Mouse (Mus musculus): Measurements from ENCODE around the gene C130050O18Rik. TPM values are rescaled to one million over a fixed set of nuclear protein-coding genes. Genes with fewer than 3 reads are reported as not detected.
A peak's percentile ranks its signal among the peaks of the same experiment; 100 is the strongest.

C130050O18Rik gene
- polyA plus RNA-seq, 1 experiment from 2014 or later, result 0.92 TPM

DNA sequence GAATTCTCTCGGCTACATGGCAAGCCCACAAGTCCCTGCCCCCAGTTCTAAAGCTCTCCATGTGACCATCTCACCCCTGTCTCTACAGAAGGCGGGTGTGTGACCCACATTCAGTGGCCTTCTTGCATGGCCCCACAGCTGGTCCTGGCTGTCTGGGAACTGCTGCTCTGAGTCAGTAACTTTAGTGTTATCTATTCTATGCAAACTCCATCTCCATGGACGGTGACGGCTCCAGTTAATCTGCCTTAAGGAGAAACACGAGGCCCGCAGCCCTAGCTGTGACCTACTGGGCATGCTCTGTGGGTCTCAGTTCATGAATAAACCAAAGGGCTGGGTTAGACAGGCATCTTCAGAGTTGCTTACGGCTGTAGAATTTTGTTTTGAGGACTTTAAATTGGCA is 10.7 kb upstream of the C130050O18Rik start:
- Histone ChIP-seq H3K9me3 (ENCODE audit: low read length) (no peaks in the 10 kb centered on the region), H3K4me3 (ENCODE audit: low read length) (no peak overlapping the region), H3K27me3 (ENCODE audit: insufficient read depth, low read length) (no peaks in the 10 kb centered on the region), H3K9ac (replicated peaks; ENCODE audit: low read length) (no peak overlapping the region), H3K36me3 (ENCODE audit: insufficient read depth, low read length) (peaks cover 9% of the 10 kb centered on the region), H3K4me2 (replicated peaks; ENCODE audit: low read depth, low read length) (no peak overlapping the region), H3K4me1 (ENCODE audit: insufficient read depth, low read length) (peaks cover 23% of the 10 kb centered on the region), H3K27ac (ENCODE audit: low read length) (no peak overlapping the region)
- WGBS, result 67% methylated on average over 7 of the region's 7 CpGs
- no peak for ATAC-seq (ENCODE audit: low FRiP score, low TSS enrichment)

DNA sequence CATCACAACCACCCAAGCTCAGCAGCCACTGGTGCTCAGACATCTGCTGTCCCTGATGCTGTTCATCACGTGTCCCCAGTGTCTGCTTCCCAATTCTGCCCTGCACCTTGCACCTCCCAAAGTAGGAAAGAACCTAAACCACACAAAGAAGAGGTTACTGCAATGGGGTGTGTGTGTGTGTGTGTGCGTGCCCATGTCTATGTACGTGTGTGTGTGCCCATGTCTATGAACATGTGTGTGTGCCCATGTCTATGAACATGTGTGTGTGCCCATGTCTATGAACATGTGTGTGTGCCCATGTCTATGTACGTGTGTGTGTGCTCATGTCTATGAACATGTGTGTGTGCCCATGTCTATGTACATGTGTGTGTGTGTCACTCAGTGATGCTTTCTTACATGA is 9.6 kb upstream of the C130050O18Rik start:
- H3K27ac ChIP-seq (ENCODE audit: low read length), result no peak overlapping the region
- 89% methylated on average over 4 of the region's 4 CpGs for WGBS
- H3K9me3 ChIP-seq (ENCODE audit: low read length), result no peaks in the 10 kb centered on the region
- no peaks in the 10 kb centered on the region for H3K27me3 ChIP-seq (ENCODE audit: insufficient read depth, low read length)
- no peak for ATAC-seq (ENCODE audit: low FRiP score, low TSS enrichment)
- no peak overlapping the region for H3K4me3 ChIP-seq (ENCODE audit: low read length)
- H3K4me2 ChIP-seq (replicated peaks; ENCODE audit: low read depth, low read length), result no peak overlapping the region
- no peak overlapping the region for H3K9ac ChIP-seq (replicated peaks; ENCODE audit: low read length)
- peaks cover 15% of the 10 kb centered on the region for H3K4me1 ChIP-seq (ENCODE audit: insufficient read depth, low read length)
- peaks cover 9% of the 10 kb centered on the region for H3K36me3 ChIP-seq (ENCODE audit: insufficient read depth, low read length)

DNA sequence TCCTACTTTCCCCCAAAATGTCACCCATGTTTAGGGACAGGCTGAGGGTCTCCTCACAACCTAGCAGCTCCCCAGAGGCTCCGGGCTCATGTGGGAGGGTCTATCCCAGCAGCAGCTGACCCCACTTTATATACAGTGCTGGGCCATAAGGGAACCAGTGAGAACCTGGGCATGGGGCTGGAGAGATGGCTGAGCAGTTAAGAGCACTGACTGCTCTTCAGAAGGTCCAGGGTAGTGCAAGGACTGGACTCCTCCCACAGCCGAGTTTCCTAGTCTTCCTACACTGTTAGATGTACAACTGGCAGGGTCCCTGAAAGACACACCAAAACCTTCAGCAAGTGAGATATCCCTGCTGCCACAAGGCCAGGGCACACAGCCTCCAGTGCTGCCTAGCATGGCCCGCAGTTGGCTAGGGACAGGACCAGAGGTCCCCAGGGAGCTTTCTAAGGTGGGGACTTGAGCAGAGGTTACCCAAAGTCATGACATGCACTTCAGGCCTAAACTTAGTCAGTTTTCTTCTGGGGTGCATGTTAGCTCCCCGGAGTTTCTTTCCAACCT is 7.6 kb upstream of the C130050O18Rik start:
- H3K36me3 ChIP-seq (ENCODE audit: insufficient read depth, low read length), result peaks cover 8% of the 10 kb centered on the region
- no peak overlapping the region for H3K4me3 ChIP-seq (ENCODE audit: low read length)
- WGBS, result 81% methylated on average over 4 of the region's 4 CpGs
- H3K27ac ChIP-seq (ENCODE audit: low read length), result no peak overlapping the region
- 0 out of 2 replicates have a peak, but pooled peaks cover 3% of the 10 kb centered on the region for H3K4me1 ChIP-seq (ENCODE audit: insufficient read depth, low read length)
- no peak overlapping the region for H3K9ac ChIP-seq (replicated peaks; ENCODE audit: low read length)
- ATAC-seq (ENCODE audit: low FRiP score, low TSS enrichment), result no peak
- no peak overlapping the region for H3K4me2 ChIP-seq (replicated peaks; ENCODE audit: low read depth, low read length)
- H3K9me3 ChIP-seq (ENCODE audit: low read length), result no peaks in the 10 kb centered on the region
- no peaks in the 10 kb centered on the region for H3K27me3 ChIP-seq (ENCODE audit: insufficient read depth, low read length)

DNA sequence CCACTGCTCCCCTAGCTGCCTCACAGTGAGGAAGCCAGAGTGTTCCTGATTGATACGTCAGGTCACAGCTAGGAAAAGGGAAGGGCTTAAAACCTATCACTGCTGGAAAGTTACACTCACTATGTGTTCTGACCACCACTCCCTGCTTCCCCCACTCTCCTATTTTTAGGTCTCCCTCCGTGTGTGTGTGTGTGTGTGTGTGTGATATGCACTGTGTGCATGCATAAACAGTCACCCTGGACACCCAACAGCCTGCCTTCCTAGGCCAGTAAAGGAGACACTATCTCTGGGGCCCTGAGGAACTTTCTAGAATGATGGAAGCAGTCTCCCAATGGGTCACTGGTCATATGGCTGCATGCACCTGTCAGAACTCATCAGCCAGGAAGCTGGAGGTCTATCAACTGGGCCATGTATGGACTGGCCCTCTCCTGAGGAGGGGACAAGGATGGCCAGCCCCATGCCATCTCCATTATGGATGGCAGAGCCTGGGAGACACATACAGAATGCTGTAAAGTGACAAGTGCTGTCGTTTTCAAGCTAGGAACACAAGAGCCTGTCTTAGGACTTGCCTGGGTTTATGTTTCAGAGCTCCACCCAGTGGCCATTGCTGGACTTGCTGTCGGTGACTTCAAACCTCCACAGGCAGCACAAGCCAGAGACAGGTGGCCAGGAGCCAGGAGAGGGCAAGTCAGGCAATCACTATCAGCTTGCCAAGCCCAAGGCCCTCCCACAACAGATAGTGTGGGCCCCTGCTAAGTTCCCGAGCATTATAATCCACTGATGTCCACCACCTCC is 6.9 kb upstream of the C130050O18Rik start:
- Histone ChIP-seq H3K9ac (replicated peaks; ENCODE audit: low read length) (no peak overlapping the region), H3K27ac (ENCODE audit: low read length) (no peak overlapping the region), H3K36me3 (ENCODE audit: insufficient read depth, low read length) (peaks cover under 1% of the 10 kb centered on the region; the same call in 1 of the 2 replicates), H3K9me3 (ENCODE audit: low read length) (no peaks in the 10 kb centered on the region), H3K4me1 (ENCODE audit: insufficient read depth, low read length) (0 out of 2 replicates have a peak, but pooled peaks cover 3% of the 10 kb centered on the region), H3K4me2 (replicated peaks; ENCODE audit: low read depth, low read length) (no peak overlapping the region), H3K27me3 (ENCODE audit: insufficient read depth, low read length) (no peaks in the 10 kb centered on the region), H3K4me3 (ENCODE audit: low read length) (no peak overlapping the region)
- peak; percentile 52 for ATAC-seq (ENCODE audit: low FRiP score, low TSS enrichment)
- 37% methylated on average over 5 of the region's 5 CpGs for WGBS

DNA sequence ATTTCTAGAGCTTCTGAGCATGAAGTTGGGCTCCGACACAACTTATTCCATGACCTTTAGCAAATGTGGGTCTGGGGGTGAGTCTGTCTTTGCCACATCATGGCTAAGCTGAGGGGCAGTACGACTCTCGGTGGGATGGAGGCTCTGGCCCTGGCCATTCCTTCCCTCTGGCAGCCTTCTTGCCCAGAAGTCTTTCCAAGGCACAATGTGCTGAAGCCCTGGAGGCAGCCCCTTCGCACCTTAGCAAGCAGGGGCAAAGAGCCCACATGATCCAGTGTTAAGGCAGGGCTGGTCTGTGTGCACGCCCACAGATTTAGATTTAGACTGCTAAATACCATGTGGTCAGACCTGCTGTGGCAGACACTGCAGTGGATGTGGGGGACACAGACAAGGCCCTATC is 6.3 kb upstream of the C130050O18Rik start:
- no peak overlapping the region for H3K9ac ChIP-seq (replicated peaks; ENCODE audit: low read length)
- H3K27me3 ChIP-seq (ENCODE audit: insufficient read depth, low read length), result no peaks in the 10 kb centered on the region
- H3K27ac ChIP-seq (ENCODE audit: low read length), result no peak overlapping the region
- H3K4me3 ChIP-seq (ENCODE audit: low read length), result no peak overlapping the region
- H3K9me3 ChIP-seq (ENCODE audit: low read length), result no peaks in the 10 kb centered on the region
- WGBS, result 74% methylated on average over 5 of the region's 5 CpGs
- no peaks in the 10 kb centered on the region for H3K36me3 ChIP-seq (ENCODE audit: insufficient read depth, low read length)
- H3K4me1 ChIP-seq (ENCODE audit: insufficient read depth, low read length), result 0 out of 2 replicates have a peak, but pooled peaks cover 3% of the 10 kb centered on the region
- no peak for ATAC-seq (ENCODE audit: low FRiP score, low TSS enrichment)
- no peak overlapping the region for H3K4me2 ChIP-seq (replicated peaks; ENCODE audit: low read depth, low read length)

DNA sequence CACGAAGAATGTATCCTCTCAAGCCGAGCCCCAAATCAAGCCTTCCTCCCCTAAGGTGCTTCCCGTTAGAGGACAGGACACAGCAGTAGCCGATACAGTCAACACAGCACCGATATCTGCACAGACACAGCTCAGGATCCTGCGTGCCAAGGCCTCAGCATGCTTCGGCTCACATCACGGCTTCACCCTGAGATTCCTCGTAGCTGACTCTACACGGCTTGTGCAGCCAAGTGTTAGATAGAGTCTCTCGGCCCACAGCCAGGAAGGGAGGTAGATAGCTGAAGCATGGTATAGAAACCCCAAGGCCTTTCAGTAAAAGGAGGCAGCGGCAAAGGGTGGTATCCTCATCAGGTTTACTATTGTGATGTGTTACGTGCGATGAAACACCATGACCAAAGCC is 5.1 kb upstream of the C130050O18Rik start:
- Histone ChIP-seq H3K9me3 (ENCODE audit: low read length) (no peaks in the 10 kb centered on the region), H3K4me3 (ENCODE audit: low read length) (no peak overlapping the region), H3K4me2 (replicated peaks; ENCODE audit: low read depth, low read length) (no peak overlapping the region), H3K36me3 (ENCODE audit: insufficient read depth, low read length) (no peaks in the 10 kb centered on the region), H3K9ac (replicated peaks; ENCODE audit: low read length) (no peak overlapping the region), H3K27ac (ENCODE audit: low read length) (no peak overlapping the region), H3K4me1 (ENCODE audit: insufficient read depth, low read length) (0 out of 2 replicates have a peak, but pooled peaks cover 3% of the 10 kb centered on the region), H3K27me3 (ENCODE audit: insufficient read depth, low read length) (no peaks in the 10 kb centered on the region)
- 74% methylated on average over 14 of the region's 14 CpGs for WGBS
- no peak for ATAC-seq (ENCODE audit: low FRiP score, low TSS enrichment)

DNA sequence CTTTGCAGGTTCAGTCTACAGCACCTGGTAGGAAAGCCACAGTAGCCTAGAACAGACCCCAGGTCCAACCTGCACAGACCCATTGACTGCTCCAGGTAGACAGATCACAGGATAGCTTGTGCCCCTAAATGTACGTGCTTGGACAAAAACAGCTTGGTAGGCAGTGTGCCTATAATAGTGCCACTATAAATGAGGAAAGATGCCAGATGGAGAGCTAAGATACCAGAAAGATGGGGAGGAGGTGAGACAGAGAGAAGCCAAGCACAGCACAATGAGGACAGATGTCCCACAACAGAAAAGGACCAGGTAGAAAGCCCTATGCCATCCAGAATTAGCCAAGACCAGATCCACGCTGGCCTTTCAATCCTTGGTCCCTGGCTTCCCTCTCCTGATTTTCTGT is 3.0 kb upstream of the C130050O18Rik start:
- Histone ChIP-seq H3K27me3 (ENCODE audit: insufficient read depth, low read length) (no peaks in the 10 kb centered on the region), H3K9ac (replicated peaks; ENCODE audit: low read length) (no peak overlapping the region), H3K9me3 (ENCODE audit: low read length) (no peaks in the 10 kb centered on the region), H3K27ac (ENCODE audit: low read length) (no peak overlapping the region), H3K4me3 (ENCODE audit: low read length) (no peak overlapping the region), H3K36me3 (ENCODE audit: insufficient read depth, low read length) (no peaks in the 10 kb centered on the region), H3K4me2 (replicated peaks; ENCODE audit: low read depth, low read length) (no peak overlapping the region), H3K4me1 (ENCODE audit: insufficient read depth, low read length) (peaks cover 12% of the 10 kb centered on the region; the same call in 1 of the 2 replicates)
- 91% methylated on average over 2 of the region's 2 CpGs for WGBS
- no peak for ATAC-seq (ENCODE audit: low FRiP score, low TSS enrichment)

DNA sequence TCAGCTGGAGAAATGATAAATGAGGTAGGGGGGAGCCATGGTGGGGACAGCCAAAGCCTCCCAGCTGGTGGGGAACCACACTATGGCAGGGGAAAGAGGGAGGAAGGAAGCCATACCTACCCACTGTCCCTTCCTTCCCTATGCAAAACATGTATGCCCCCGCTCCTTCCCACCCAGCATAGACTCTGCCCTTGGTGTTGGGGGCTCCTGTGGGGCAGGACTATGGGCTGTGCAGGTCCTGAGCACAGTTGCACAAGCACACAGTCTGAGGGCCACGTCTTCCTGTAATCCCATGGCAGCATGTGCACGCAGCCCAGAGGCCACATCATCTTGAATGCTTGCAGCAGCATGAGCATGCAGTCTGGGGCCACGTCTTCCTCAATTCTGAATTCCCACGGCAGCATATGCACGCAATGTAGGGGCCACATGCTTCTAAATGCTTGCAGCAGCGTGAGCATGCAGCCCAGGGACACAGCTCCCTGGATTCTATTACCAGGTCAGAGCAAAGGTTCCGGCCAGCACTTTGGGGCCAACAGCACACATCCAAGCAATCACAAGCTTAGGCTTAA is 1.3 kb upstream of the C130050O18Rik start:
- Histone ChIP-seq H3K9me3 (ENCODE audit: low read length) (no peaks in the 10 kb centered on the region), H3K36me3 (ENCODE audit: insufficient read depth, low read length) (no peaks in the 10 kb centered on the region), H3K9ac (replicated peaks; ENCODE audit: low read length) (no peak overlapping the region), H3K27me3 (ENCODE audit: insufficient read depth, low read length) (no peaks in the 10 kb centered on the region), H3K4me1 (ENCODE audit: insufficient read depth, low read length) (peaks cover 28% of the 10 kb centered on the region), H3K4me3 (ENCODE audit: low read length) (no peak overlapping the region), H3K27ac (ENCODE audit: low read length) (no peak overlapping the region), H3K4me2 (replicated peaks; ENCODE audit: low read depth, low read length) (no peak overlapping the region)
- no peak for ATAC-seq (ENCODE audit: low FRiP score, low TSS enrichment)
- WGBS, result 82% methylated on average over 8 of the region's 8 CpGs

DNA sequence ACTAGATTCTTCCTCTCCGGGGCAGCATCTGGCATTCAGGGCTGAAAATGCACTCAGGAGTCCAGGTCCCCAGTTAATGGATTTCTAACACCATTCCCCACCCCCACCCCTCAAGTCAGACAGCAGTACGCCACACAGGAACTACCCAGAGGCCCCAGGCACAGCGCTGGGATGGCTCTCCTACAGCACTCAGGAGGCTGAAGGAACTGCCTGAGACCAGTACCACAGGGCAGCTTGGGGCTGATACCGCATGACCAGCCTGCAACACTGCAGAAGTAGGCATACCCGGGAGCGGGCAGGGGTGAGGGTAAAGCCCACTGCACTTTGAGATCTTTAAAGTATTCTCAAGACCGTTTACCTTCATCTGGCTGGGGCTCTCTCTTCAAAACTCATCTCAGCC is 398 bp downstream of the C130050O18Rik start:
- H3K27ac ChIP-seq (ENCODE audit: low read length), result 0 out of 2 replicates have a peak overlapping the region, but pooled peaks have one; percentile 16
- H3K36me3 ChIP-seq (ENCODE audit: insufficient read depth, low read length), result no peaks in the 10 kb centered on the region
- no peak overlapping the region for H3K9ac ChIP-seq (replicated peaks; ENCODE audit: low read length)
- H3K9me3 ChIP-seq (ENCODE audit: low read length), result no peaks in the 10 kb centered on the region
- 67% methylated on average over 7 of the region's 7 CpGs for WGBS
- no peak overlapping the region for H3K4me3 ChIP-seq (ENCODE audit: low read length)
- H3K27me3 ChIP-seq (ENCODE audit: insufficient read depth, low read length), result no peaks in the 10 kb centered on the region
- H3K4me2 ChIP-seq (replicated peaks; ENCODE audit: low read depth, low read length), result no peak overlapping the region
- peak; percentile 58; the same call in 1 of the 2 replicates for ATAC-seq (ENCODE audit: low FRiP score, low TSS enrichment)
- peaks cover 37% of the 10 kb centered on the region for H3K4me1 ChIP-seq (ENCODE audit: insufficient read depth, low read length)

DNA sequence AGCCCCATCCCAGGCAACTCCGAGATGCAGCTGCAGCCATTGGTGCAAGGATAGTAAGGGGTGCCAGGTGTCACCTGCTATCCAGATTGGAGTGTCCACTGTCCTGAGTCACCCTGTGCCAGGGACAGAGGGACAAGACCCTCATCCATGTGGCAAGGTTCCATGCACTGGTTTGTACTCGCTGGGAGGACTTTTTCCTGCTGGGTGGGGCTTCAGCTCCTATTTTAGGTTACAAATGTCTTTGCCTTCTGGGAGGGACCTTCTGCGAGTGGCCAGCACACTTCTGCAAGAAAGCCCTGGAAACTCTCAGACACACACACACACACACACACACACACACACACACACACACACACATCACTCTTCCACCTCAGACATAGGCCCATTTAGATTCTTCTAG is 873 bp downstream of the C130050O18Rik start:
- WGBS, result 66% methylated on average over 3 of the region's 3 CpGs
- no peak overlapping the region for H3K9ac ChIP-seq (replicated peaks; ENCODE audit: low read length)
- no peaks in the 10 kb centered on the region for H3K27me3 ChIP-seq (ENCODE audit: insufficient read depth, low read length)
- no peak for ATAC-seq (ENCODE audit: low FRiP score, low TSS enrichment)
- H3K9me3 ChIP-seq (ENCODE audit: low read length), result no peaks in the 10 kb centered on the region
- no peak overlapping the region for H3K4me3 ChIP-seq (ENCODE audit: low read length)
- 0 out of 2 replicates have a peak overlapping the region, but pooled peaks have one; percentile 16 for H3K27ac ChIP-seq (ENCODE audit: low read length)
- H3K36me3 ChIP-seq (ENCODE audit: insufficient read depth, low read length), result no peaks in the 10 kb centered on the region
- peaks cover 37% of the 10 kb centered on the region for H3K4me1 ChIP-seq (ENCODE audit: insufficient read depth, low read length)
- no peak overlapping the region for H3K4me2 ChIP-seq (replicated peaks; ENCODE audit: low read depth, low read length)
